Mouse (Mus musculus): ENCODE measurements at regions not wholly inside any gene's neighbourhood (a gene's known extent, or its start where the extent isn't known, plus 50 kb on each side); places are given as distances from the start of the nearest gene placed in this dataset.
"Not testable (repeated sequence)": the region's sequence is repeated elsewhere in the genome, so short reads cannot be mapped to it uniquely, and the experiment has no call there.

DNA sequence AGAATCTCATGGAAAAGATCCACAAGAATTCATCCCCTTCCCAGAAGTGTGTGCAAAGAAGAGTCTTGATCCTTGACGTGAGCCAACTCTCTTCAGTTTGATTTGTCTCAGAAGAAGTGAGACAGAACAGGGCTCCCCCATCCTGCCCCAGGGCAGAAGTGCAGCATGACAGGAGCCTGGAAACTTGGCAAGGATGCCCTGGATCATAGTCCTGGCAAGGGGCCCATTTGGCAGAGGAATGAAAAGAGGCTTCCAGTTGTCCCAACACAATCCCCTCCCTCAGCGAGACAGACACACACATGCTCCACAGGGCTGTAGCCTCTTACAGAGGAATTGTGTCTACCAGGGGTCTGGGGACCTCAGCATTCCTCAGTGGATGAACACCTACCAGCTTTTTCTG, 102.7 kb downstream of the Ptpn20 start:
- peak; percentile 79 for DNase-seq

DNA sequence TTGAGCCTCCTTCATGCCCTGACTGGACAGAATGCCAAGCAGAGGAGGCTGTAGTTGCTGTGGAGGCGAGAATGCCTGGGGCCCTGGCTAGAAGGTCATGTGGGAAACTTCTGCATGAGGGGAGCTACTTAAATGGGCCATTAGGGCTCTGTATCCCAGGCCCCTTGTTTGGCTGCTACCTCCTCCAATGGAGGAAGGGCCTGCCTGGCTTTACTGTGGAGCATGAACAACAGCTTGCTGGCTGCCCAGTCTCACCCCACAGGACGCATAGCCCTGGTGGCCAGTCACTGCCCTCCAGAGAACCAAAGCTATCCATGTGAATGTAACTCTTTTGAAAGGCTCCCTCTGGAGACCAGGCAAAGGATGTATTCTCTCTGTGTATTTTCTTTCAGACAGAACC, 105.2 kb downstream of the Ptpn20 start:
- no peak for DNase-seq

GRCm38 (mm10) chr14:33695362-33695982, 106.5 kb downstream of the Ptpn20 start:
- peak; percentile 85 for DNase-seq

GRCm38 (mm10) chr14:33696817-33697216, 107.8 kb downstream of the Ptpn20 start:
- DNase-seq: no peak

DNA sequence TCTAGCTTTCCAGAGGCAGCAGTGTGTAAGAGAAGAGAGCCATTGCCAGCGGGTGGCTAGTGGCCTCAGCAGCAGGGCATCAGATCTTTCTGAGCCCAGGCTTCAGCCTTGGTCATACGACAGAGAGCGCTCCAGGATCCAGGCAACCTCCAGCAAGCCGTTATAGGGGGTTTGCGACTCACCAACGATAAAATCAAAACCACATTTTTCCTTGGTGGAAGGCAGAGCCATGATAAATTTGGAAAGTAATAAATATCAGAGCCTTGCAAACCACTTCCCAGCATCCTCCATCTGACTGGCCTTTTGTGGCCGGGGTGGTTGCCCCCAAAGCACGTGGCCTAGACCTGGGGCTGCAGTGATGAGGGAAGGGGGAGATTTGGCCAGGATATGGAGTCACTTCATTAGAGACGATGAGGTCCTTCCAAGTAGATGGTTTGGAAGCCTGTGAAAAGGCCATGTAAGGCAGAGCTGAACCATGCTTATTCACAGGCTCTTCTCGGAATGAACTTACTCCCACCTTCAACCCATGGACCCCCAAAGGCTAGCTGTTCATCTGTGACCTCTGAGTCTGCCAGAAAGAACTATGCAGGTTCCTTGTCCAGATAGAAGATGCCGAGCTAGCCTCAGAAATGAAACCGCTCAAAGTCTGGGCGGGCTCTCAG, 110.9 kb downstream of the Ptpn20 start:
- no peak for DNase-seq

- DNase-seq: no peak
Observed at GRCm38 (mm10) chr14:33707661-33708297, 118.8 kb downstream of the Ptpn20 start.

DNA sequence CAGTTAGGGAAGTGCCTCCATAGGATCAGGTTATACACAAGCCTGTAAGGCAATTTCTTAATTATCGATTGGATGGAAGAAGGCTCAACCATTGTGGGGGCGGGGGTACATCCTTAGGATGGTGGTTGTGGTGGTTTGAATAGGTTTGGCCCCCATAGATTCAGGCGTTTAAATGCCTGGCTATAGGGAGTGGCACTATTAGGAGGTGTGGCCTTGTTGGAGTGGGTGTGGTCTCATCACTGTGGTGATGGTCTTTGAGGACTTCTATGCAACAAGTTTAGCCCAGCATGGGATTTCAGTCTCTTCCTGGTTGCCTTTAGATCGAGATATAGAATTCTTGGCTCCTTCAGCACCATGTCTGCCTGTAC, 119.3 kb downstream of the Ptpn20 start:
- DNase-seq: no peak

GRCm38 (mm10) chr14:33712458-33712857, 123.5 kb downstream of the Ptpn20 start:
- no peak for DNase-seq

DNA sequence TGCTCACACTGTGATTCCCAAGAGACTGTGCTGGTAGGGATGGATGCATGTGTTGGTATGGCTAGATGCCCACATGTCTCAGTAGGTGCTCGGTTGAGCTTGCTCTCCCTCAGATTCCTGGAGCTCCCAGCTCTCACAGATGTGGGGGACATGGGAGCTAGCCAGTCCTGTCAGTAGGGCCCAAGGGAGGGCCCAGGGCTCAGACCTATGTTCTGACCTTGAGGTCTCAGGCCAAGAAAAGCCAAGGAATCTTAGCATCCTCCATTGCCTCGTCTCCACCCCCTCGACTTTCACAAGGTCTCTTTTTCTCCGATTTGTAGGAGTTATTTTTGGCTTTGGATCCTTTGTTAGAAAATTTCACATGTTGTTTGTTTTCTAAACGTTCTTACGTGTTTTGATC, 130.6 kb downstream of the Ptpn20 start:
- no peak for DNase-seq

GRCm38 (mm10) chr14:33722379-33723145, 133.6 kb downstream of the Ptpn20 start:
- not testable (repeated sequence) for DNase-seq

DNA sequence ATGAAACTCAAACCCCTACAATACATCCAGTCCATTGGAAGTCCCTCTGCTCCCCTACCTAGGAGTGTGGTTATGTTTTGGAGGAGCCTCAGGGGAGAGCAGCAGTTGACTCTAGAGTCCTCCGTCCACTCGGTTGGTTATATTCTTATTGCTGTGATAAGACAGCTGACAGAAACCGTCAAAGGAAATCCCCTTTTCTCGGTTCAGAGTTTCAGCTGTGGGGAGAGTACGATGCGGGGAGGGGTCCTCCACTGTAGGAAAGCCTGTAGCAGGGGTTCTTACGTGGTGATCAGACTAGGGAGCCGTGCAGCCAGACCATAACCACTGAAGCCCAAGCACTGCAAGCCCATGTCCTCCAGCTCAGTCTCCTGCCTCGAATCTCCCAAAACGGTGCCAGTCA, 137.5 kb downstream of the Ptpn20 start:
- DNase-seq: no peak

- no peak for DNase-seq
Observed at GRCm38 (mm10) chr14:33729115-33729884, 140.3 kb downstream of the Ptpn20 start.

GRCm38 (mm10) chr14:33732698-33733097, 143.7 kb downstream of the Ptpn20 start:
- DNase-seq: no peak

- DNase-seq: peak; percentile 9
Observed at GRCm38 (mm10) chr14:33734446-33735043, 145.5 kb downstream of the Ptpn20 start.

DNA sequence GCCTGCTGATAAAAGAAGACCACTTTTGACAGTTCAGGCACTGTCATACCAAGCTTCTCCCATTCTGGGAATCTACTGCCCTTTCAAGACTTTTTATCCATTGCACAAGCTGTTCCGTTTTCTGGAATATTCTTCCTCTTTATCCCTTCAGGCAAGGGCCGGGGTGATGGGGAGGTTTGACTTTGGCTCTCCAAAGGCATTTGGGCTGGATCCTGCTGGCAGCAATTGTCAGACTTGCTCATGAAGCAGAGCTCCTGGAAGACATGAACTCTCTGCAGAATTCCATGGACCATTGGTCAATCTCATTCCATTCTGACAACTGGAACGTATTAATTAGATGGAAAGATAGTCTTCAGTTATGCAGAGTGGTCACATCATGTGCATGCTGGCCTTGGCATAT, 146.6 kb downstream of the Ptpn20 start:
- peak; percentile 39 for DNase-seq

DNA sequence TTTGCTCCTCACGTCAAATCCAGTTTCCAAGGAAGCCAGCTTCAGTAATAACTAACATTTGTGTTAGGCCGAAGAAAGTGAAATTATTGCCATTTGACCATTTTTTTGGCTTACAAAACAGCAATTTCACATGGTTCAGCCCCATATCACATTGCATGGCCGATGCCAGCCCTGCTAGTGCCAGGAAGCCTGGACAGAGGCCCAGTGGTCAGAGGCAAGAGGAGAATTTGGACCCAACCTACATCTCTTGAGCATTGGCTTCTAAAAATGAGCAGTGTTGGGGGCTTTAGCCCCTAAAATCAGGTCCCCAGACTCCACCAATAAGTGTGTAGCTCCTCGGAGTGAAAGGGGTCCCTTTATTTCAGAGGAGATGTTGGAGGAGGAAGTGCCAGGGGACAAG, 157.2 kb downstream of the Ptpn20 start:
- no peak for DNase-seq

DNA sequence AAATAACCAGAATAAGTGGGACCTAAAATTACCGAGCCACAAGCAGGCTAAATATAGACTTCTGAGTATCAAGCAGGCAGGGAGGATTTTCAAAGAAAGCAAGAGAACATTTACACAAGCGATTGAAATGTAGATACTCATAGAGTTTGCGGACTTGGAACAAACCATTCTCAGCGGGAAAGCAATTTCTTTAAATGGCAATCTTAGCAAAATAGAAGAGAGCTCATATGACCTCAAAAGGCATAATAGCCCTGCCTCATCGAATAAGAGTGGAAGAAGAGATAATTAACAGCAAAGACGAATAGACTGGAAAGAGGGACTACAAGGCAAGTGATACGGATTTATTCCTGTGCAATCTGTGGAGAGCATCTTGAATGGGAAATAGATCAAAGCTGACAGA, 163.7 kb upstream of the Gdf10 start:
- DNase-seq: no peak

- no peak for DNase-seq
Observed at GRCm38 (mm10) chr14:33763641-33764046, 159.7 kb upstream of the Gdf10 start.

DNA sequence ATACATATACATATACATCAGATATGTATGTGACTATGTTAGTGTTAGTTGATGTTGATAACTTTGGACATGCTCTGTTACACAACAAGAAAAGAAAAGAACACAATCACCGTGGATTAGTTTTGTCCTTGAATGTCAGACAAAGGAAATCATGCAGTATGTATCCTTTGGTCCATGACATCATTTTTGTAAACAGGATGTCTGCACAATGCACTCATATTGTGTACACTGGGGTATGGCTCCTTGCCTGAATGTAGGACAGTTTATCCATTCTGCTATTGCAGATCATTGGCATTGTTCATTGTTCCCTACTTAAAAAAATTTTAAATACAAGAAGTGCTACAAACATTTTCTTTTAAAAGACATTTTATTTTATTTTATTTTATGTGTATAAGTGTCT, 157.6 kb upstream of the Gdf10 start:
- DNase-seq: no peak

GRCm38 (mm10) chr14:33772374-33772773, 151.0 kb upstream of the Gdf10 start:
- DNase-seq: no peak

GRCm38 (mm10) chr14:33789556-33789955, 133.8 kb upstream of the Gdf10 start:
- DNase-seq: no peak

DNA sequence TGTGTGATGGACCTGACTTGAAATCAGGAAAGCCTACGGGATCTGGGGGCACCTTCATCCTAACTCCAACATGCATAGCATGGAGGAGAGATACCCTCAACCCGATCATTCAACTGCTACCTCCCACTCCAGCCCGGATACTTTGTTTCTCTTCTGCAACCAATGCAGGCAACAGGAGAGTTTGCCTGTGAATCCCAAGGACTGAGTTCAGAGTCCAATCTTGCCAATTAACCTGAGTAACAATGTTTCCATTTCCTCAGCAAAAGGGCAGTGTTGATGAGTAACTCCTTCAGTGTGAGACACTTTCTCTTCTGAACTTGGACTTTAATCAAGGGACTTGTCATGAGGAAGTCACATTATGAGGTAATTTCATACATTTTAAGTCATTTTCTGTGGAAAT, 129.1 kb upstream of the Gdf10 start:
- DNase-seq: no peak

Measured in lung, postnatal 14 days (tissue).